Mouse (Mus musculus) spleen, adult 2 months (tissue): ENCODE data around the gene Cldn18.

Experiments used
- CTCF ChIP-seq: fragments of 200-500 bp; IDR thresholded peaks from 2 replicates; pipeline ENCODE4 v1.5.1; 2011; ENCODE audit warnings: mild to moderate bottlenecking, inconsistent platforms; ENCODE audit not compliant: insufficient read depth, insufficient read length, insufficient replicate concordance; ENCODE audit errors: extremely low read depth
- POLR2A ChIP-seq: fragments of 200-500 bp; IDR thresholded peaks from 2 replicates; pipeline ENCODE4 v1.6.1; 2011; ENCODE audit warnings: low read depth, low read length, inconsistent platforms

DNA sequence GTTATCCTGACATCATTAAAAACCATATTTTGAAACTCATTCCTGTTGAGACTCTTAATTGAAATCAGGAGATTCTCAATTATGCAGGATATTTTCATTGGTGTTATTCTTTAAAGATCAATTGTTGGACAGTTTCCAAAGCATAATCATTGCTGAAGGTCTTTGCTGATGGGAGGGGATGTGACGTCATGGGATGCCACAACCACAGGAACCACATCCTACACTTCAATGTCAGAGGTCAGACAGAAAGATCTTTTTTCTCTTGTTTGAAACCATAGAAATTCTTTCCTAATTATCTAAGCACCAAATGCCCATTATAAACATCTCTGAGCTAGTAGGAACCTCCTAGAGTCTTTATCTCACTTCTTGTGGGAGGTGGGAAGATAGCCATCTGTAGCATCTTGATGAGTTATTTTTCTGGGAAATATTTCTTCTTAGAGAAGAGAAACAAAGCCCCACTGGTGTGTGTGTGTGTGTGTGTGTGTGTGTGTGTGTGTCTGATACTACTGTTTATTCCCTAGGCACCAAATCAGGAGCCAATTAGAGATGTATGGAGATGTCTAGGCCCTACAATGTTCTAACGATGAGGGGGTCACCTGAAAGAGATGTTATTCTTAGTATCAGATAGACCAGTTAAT is 17.2 kb downstream of the Cldn18 start:
- TF ChIP-seq POLR2A (no peak), CTCF (no peak)
